Mouse (Mus musculus): ENCODE results near the gene Igsf8. TPM values are rescaled to one million over a fixed set of nuclear protein-coding genes. Genes with fewer than 3 reads are reported as not detected.

Igsf8 gene
- polyA plus RNA-seq, 1 experiment from 2014 or later = 137 TPM

- Histone ChIP-seq H3K9ac (replicated peaks) (peak overlapping the region; percentile 28; the same call in 1 of the 2 replicates), H3K36me3 (no peaks in the 10 kb centered on the region), H3K4me2 (replicated peaks) (peak overlapping the region; percentile 20), H3K9me3 (no peaks in the 10 kb centered on the region), H3K27ac (replicated peaks) (peak overlapping the region; percentile 75), H3K4me3 (peak overlapping the region; percentile 25), H3K4me1 (peaks cover 21% of the 10 kb centered on the region), H3K27me3 (no peaks in the 10 kb centered on the region)
- 68% methylated on average over 6 of the region's 6 CpGs for WGBS
- ATAC-seq (replicated peaks) = no peak
Measured at GRCm38 (mm10) chr1:172296816-172297510, 35.5 kb downstream of the Igsf8 start.

GRCm38 (mm10) chr1:172297611-172298537 lies 36.4 kb downstream of the Igsf8 start, which contains the start of gene Atp1a2:
Gene Atp1a2 (minus strand): TSS chr1:172298064.
- H3K27ac ChIP-seq (replicated peaks) = peak within 1 kb of the TSS; percentile 75
- H3K4me2 ChIP-seq (replicated peaks) = peak within 1 kb of the TSS; percentile 20
- WGBS = 11% methylated on average over 16 of the region's 16 CpGs
- H3K27me3 ChIP-seq = no peaks in the 10 kb centered on the region
- no peaks in the 10 kb centered on the region for H3K36me3 ChIP-seq
- peak; percentile 17; the same call in 1 of the 2 replicates for ATAC-seq (replicated peaks)
- peak within 1 kb of the TSS; percentile 28; the same call in 1 of the 2 replicates for H3K9ac ChIP-seq (replicated peaks)
- H3K4me3 ChIP-seq = peak within 1 kb of the TSS; percentile 25
- H3K9me3 ChIP-seq = no peaks in the 10 kb centered on the region
- H3K4me1 ChIP-seq = peaks cover 21% of the 10 kb centered on the region

GRCm38 (mm10) chr1:172299528-172299927 lies 38.1 kb downstream of the Igsf8 start:
- Histone ChIP-seq H3K27me3 (no peaks in the 10 kb centered on the region), H3K27ac (replicated peaks) (no peak overlapping the region), H3K36me3 (no peaks in the 10 kb centered on the region), H3K9ac (replicated peaks) (no peak overlapping the region), H3K4me1 (peaks cover 21% of the 10 kb centered on the region), H3K9me3 (no peaks in the 10 kb centered on the region), H3K4me3 (no peak overlapping the region), H3K4me2 (replicated peaks) (no peak overlapping the region)
- 73% methylated on average over 7 of the region's 7 CpGs for WGBS
- no peak for ATAC-seq (replicated peaks)

GRCm38 (mm10) chr1:172300247-172300646 lies 38.8 kb downstream of the Igsf8 start:
- WGBS = 65% methylated on average over 5 of the region's 5 CpGs
- no peak overlapping the region for H3K27ac ChIP-seq (replicated peaks)
- no peaks in the 10 kb centered on the region for H3K27me3 ChIP-seq
- ATAC-seq (replicated peaks) = no peak
- H3K4me1 ChIP-seq = peaks cover 14% of the 10 kb centered on the region
- no peak overlapping the region for H3K4me3 ChIP-seq
- H3K36me3 ChIP-seq = no peaks in the 10 kb centered on the region
- H3K9ac ChIP-seq (replicated peaks) = no peak overlapping the region
- no peaks in the 10 kb centered on the region for H3K9me3 ChIP-seq
- H3K4me2 ChIP-seq (replicated peaks) = no peak overlapping the region

- Histone ChIP-seq H3K27ac (replicated peaks) (no peak overlapping the region), H3K4me2 (replicated peaks) (no peak overlapping the region), H3K4me1 (peaks cover 6% of the 10 kb centered on the region; the same call in 1 of the 2 replicates), H3K36me3 (no peaks in the 10 kb centered on the region), H3K27me3 (no peaks in the 10 kb centered on the region), H3K9ac (replicated peaks) (no peak overlapping the region), H3K4me3 (no peak overlapping the region), H3K9me3 (no peaks in the 10 kb centered on the region)
- ATAC-seq (replicated peaks) = no peak
- WGBS = 50% methylated on average over 12 of the region's 12 CpGs
Measured at GRCm38 (mm10) chr1:172301180-172301579, 39.7 kb downstream of the Igsf8 start.

- Histone ChIP-seq H3K9me3 (no peaks in the 10 kb centered on the region), H3K27ac (replicated peaks) (no peak overlapping the region), H3K27me3 (no peaks in the 10 kb centered on the region), H3K4me3 (no peak overlapping the region), H3K4me1 (peaks cover 10% of the 10 kb centered on the region; the same call in 1 of the 2 replicates), H3K4me2 (replicated peaks) (no peak overlapping the region), H3K36me3 (no peaks in the 10 kb centered on the region), H3K9ac (replicated peaks) (no peak overlapping the region)
- 62% methylated on average over 3 of the region's 3 CpGs for WGBS
- ATAC-seq (replicated peaks) = no peak
Measured at GRCm38 (mm10) chr1:172302311-172302710, 40.9 kb downstream of the Igsf8 start.

GRCm38 (mm10) chr1:172302851-172303250 lies 41.4 kb downstream of the Igsf8 start:
- no peaks in the 10 kb centered on the region for H3K27me3 ChIP-seq
- H3K4me1 ChIP-seq = peaks cover 11% of the 10 kb centered on the region
- H3K36me3 ChIP-seq = no peaks in the 10 kb centered on the region
- H3K27ac ChIP-seq (replicated peaks) = no peak overlapping the region
- H3K4me2 ChIP-seq (replicated peaks) = no peak overlapping the region
- 13% methylated on average over 6 of the region's 6 CpGs for WGBS
- no peaks in the 10 kb centered on the region for H3K9me3 ChIP-seq
- no peak overlapping the region for H3K4me3 ChIP-seq
- H3K9ac ChIP-seq (replicated peaks) = no peak overlapping the region
- ATAC-seq (replicated peaks) = no peak

GRCm38 (mm10) chr1:172304443-172304842 lies 43.0 kb downstream of the Igsf8 start:
- H3K27me3 ChIP-seq = no peaks in the 10 kb centered on the region
- 82% methylated on average over 6 of the region's 6 CpGs for WGBS

GRCm38 (mm10) chr1:172305153-172305552 lies 43.7 kb downstream of the Igsf8 start:
- Histone ChIP-seq H3K4me1 (peaks cover 23% of the 10 kb centered on the region), H3K4me3 (no peak overlapping the region), H3K27ac (replicated peaks) (no peak overlapping the region), H3K4me2 (replicated peaks) (no peak overlapping the region), H3K36me3 (no peaks in the 10 kb centered on the region), H3K9ac (replicated peaks) (no peak overlapping the region), H3K27me3 (no peaks in the 10 kb centered on the region), H3K9me3 (no peaks in the 10 kb centered on the region)
- no peak for ATAC-seq (replicated peaks)
- WGBS = 88% methylated on average over 2 of the region's 2 CpGs

More at GRCm38 (mm10) chr1:172304443-172304842, 43.0 kb downstream of the Igsf8 start:
- Histone ChIP-seq H3K4me1 (peaks cover 16% of the 10 kb centered on the region), H3K27ac (replicated peaks) (no peak overlapping the region), H3K9ac (replicated peaks) (no peak overlapping the region), H3K36me3 (no peaks in the 10 kb centered on the region), H3K4me2 (replicated peaks) (no peak overlapping the region), H3K9me3 (no peaks in the 10 kb centered on the region), H3K4me3 (no peak overlapping the region)
- no peak for ATAC-seq (replicated peaks)

- Histone ChIP-seq H3K9me3 (no peaks in the 10 kb centered on the region), H3K27me3 (no peaks in the 10 kb centered on the region), H3K4me2 (replicated peaks) (no peak overlapping the region), H3K36me3 (no peaks in the 10 kb centered on the region), H3K4me1 (peaks cover 28% of the 10 kb centered on the region), H3K4me3 (no peak overlapping the region), H3K27ac (replicated peaks) (no peak overlapping the region), H3K9ac (replicated peaks) (no peak overlapping the region)
- no peak for ATAC-seq (replicated peaks)
- WGBS = 82% methylated on average over 3 of the region's 3 CpGs
Measured at GRCm38 (mm10) chr1:172305635-172306034, 44.2 kb downstream of the Igsf8 start.

GRCm38 (mm10) chr1:172306196-172306595 lies 44.8 kb downstream of the Igsf8 start:
- Histone ChIP-seq H3K9me3 (no peaks in the 10 kb centered on the region), H3K4me1 (peaks cover 33% of the 10 kb centered on the region), H3K27me3 (no peaks in the 10 kb centered on the region), H3K27ac (replicated peaks) (no peak overlapping the region), H3K4me2 (replicated peaks) (no peak overlapping the region), H3K4me3 (no peak overlapping the region), H3K36me3 (no peaks in the 10 kb centered on the region), H3K9ac (replicated peaks) (no peak overlapping the region)
- ATAC-seq (replicated peaks) = no peak
- whole genome bisulfite sequencing = 93% methylated on average over 4 of the region's 4 CpGs

- 55% methylated on average over 6 of the region's 6 CpGs for WGBS
- peaks cover 36% of the 10 kb centered on the region for H3K4me1 ChIP-seq
- H3K4me3 ChIP-seq = no peak overlapping the region
- no peak overlapping the region for H3K9ac ChIP-seq (replicated peaks)
- H3K27ac ChIP-seq (replicated peaks) = no peak overlapping the region; the same call in 1 of the 2 replicates
- no peak for ATAC-seq (replicated peaks)
- no peak overlapping the region for H3K4me2 ChIP-seq (replicated peaks)
- H3K27me3 ChIP-seq = no peaks in the 10 kb centered on the region
- no peaks in the 10 kb centered on the region for H3K36me3 ChIP-seq
- H3K9me3 ChIP-seq = no peaks in the 10 kb centered on the region
Measured at GRCm38 (mm10) chr1:172306885-172307284, 45.4 kb downstream of the Igsf8 start.
